Mouse (Mus musculus): ENCODE measurements around the gene Defb41. TPM values are rescaled to one million over a fixed set of nuclear protein-coding genes. Genes with fewer than 3 reads are reported as not detected.
"Not testable (repeated sequence)": the region's sequence is repeated elsewhere in the genome, so short reads cannot be mapped to it uniquely, and the experiment has no call there.

Gene Defb41
- not detected for total RNA-seq (2021)
- long read RNA-seq, experiment 1 = 0 reads
- long read RNA-seq, experiment 2 = 0 reads

- DNase-seq = no peak
These were observed at the start of gene Defb41 for GRCm38 (mm10) chr1:18265038-18265437. Gene Defb41, minus strand, starts transcription at chr1:18265138.

DNA sequence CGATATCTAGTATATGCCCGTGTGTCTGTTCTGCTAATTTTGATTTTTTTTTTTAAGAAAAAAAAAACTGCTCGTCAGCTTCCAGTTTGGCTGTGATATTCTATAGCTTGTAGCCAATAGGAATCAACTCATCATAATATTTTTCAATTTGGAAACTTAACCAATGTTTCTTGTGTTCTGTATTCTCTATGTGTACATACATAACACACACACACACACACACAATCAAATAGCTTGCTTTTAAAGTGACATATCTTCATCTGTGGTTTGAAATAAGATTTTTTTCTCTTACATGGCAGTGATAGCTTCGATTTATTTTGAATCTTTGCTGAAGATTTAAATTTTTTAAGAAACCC, 43.5 kb upstream of the Defb41 start:
- no peak for DNase-seq

DNA sequence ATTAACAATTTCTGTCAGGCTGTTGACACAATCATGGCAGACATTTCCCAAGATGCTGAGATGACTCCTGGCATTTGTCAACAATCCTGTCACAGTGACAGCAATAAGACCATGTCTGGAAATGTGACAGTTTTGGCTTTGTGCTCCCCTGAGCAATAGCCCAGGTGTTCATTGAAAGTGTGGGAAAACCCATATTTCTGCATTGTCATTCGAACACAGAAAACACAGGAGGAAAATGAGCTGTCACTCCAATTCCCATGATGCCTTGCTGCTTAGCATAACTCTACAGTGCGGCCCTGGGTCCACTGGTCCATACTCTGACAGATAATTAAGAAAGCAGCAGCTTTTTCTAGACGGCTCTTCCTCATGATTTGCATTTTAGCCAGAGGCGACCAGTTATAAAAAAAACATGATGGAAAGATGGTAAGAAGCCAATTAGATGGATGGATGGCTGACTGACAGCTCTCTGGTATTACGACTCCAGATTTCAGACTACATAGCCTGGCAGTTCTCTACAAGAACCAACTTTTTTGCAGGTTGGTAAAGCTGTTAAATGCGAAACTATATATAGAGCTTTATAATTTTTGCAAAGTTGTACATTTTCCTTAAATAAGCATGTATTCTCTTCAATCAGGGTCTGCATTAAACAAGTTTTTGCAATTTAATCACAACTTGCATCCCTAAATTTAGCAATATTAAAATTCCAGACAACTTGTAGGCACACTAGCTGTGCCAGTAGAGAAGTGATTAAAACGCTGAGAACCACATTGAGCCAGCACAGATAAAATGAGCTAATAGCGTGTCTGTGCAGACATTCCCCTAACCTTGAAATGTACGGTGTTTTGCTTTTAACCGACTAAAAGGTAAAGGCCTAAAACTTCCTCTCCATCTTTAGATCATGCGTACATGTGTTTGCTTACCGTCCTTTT, 42.9 kb upstream of the Defb41 start:
- no peak for DNase-seq

DNA sequence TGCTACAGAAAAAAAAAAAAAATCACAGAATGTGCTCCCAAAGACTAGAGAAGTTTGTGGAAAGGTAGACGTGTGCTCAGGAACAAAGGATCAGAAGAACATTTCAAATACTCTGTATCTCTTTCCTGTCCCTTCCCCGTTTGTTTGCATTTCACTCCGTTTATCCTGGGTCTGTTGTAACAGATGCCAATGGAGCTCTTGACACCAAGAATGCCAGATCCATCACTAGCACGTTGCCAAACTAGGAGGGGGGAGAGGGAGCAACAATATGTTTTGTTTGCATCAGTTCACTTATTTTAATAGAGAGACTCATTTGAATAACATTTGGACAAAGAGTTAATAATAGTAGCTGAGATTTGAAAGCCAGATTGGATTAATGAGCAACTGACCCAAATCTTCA, 27.6 kb upstream of the Defb41 start:
- DNase-seq = no peak

DNA sequence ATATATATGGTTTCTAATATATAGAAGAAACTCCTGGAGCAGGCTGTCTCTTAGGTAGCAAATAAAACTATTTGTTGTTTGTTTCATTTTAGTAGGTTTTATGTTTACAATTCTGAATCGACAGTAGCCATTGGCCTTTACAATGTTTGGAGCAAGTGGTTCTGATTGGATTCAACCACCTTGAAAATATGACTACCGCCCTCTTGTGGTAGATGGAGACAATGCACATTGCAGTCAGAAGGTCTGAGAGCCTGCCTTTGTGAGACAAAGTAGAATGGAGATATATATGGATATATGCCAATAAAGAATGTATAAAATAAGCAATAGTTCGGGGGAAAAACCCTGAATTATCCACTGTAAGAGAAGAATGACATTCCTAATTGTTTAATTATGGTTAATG, 23.9 kb upstream of the Defb41 start:
- no peak for DNase-seq

DNA sequence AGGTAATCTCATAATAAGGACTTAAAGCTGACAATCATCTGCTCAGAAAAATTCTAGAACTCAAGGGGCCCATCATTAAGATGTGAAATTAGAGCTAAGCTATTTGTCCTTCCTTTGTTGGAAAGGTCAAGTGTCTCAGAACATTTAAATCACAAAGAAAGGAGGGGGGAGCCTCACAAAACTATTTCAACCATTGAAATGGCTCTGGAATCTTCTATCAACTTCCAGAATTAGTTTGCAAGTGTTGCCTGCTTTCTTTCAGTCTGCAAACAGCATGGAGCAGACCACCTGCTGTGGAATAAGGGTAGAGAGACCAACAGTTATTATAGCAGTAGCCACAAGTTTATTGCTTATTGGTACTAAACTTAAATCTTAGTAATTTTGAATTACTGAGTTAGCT, 22.4 kb upstream of the Defb41 start:
- no peak for DNase-seq

DNA sequence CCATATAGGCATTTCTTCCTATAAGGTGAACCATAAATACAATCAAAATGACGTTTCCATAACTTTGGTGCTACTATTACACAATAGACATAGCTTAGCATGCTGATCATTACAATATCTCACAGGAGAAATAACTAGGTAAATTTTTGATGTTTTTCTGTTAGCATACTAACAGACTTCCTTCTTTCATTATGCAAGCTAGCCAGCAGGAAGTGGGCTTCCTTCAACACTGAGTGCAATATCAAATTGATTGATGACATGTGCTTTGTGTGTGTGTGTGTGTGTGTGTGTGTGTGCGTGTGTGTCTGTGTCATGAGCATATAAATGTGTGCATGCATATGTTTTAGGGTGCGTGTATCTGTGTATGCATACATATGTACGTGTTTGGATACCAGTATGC, 6.2 kb upstream of the Defb41 start:
- no peak for DNase-seq

GRCm38 (mm10) chr1:18268845-18269244, 3.9 kb upstream of the Defb41 start:
- no peak for DNase-seq

GRCm38 (mm10) chr1:18245801-18246580, 18.9 kb downstream of the Defb41 start:
- DNase-seq = not testable (repeated sequence)

DNA sequence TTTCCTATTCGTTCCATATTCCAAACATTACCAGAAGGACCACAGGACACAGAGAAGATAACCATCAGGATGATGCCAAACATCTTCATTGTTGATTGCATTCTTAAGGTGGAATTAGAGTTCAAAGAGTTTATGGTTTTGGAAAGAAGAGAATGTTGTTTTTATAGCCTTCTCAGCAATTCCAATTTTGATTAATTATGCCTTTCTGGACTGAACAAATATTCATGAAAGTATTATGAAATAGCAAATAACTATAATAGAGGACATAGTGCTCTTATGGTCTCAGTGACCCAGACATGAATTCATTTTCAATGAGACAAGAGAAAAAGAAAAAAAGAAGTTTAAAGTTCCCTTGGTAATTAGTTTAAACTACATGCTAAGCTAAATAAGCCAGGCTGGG, 27.6 kb downstream of the Defb41 start, which contains the start of gene Defb18:
Gene Defb18, minus strand, starts transcription at position 101 of the 400 bp plus-strand sequence.
- no peak for DNase-seq

DNA sequence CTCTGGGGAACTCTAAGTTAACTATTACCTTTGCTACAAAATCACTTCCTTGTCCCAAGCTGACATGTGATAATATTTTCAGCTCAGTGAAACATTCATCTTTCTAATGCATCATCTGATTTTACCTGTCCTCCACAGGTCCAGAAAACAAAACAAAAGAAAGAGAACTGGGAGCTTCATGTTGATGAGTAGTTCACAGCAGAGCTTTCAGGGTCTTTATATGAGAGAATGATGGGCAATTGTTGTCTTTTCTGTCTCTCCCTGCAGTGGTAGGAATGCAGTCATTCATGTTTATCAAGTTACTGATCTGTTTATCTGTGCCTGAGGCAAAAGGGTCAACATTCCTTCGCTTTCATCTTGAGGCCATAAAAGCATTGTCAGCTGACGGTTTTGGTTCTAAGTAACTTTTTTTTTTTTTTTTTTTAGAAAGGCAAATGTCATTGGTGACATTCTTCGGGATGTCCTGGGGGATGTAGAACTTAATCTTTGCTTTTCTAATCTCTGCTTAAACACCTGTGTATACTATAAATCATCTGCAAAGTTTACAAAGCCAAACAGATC, 41.5 kb downstream of the Defb41 start:
- DNase-seq = no peak

Other genes with a start within 250 kb of the Defb41 start
- gene Crisp4, start 119.2 kb downstream of the Defb41 start, total RNA-seq (2021) = not detected
- not detected for gene Defb18, start 27.7 kb downstream of the Defb41 start, total RNA-seq (2021)

All from heart, adult 18-20 months (tissue).